8 mouse cellular contexts compared by ENCODE assay signal in genomic region chr5:122731321-122731720, GRCm38 (mm10). TPM values are rescaled to one million over a fixed set of nuclear protein-coding genes. Genes with fewer than 3 reads are reported as not detected.
A peak's percentile ranks its signal among the peaks of the same experiment; 100 is the strongest.
DNase-seq lines count a peak whose midpoint lies in the region; ATAC-seq and TF ChIP-seq lines count a peak whose summit lies in the region.

No protein-coding gene starts in this region.

- DNase-seq in cerebellum, adult 18-20 months = peak; percentile 41 to 66
- DNase-seq in cerebellum, adult 9-11 months = no peak
- DNase-seq in forebrain, postnatal 0 days = no peak
- peak; percentile 61 to 63 for DNase-seq in left cerebral cortex, postnatal 36 days (ENCODE audit: low spot score in 2 of 2)

- intact Hi-C loops in left cerebral cortex, postnatal 36 days (cut with DNase I) = no loop called here

- TF ChIP-seq CTCF in bone marrow, adult 2 months (IDR thresholded peaks at IDR 0.05; ENCODE audit: control insufficient read depth, insufficient read depth, low read length) = peak; percentile 95
- TF ChIP-seq CTCF in forebrain, postnatal 0 days (IDR thresholded peaks at IDR 0.05; ENCODE audit: low read depth) = peak; percentile 69

- no peak overlapping the region for H3K4me3 ChIP-seq in bone marrow, adult 2 months (replicated peaks; ENCODE audit: control insufficient read depth, low read depth, low read length)
- H3K4me3 ChIP-seq in forebrain, postnatal 0 days (ENCODE audit: low read depth, low read length) = no peak overlapping the region
- no peak overlapping the region for H3K4me3 ChIP-seq in intestine, embryonic 15.5 days (replicated peaks)
- H3K4me3 ChIP-seq in stomach, embryonic 15.5 days (replicated peaks) = no peak overlapping the region

- no peak for TF ChIP-seq POLR2A in bone marrow, adult 2 months (IDR thresholded peaks at IDR 0.05; ENCODE audit: borderline replicate concordance, control insufficient read depth, low read depth, low read length)

- no peak overlapping the region for H3K9ac ChIP-seq in forebrain, postnatal 0 days
- H3K9ac ChIP-seq in intestine, embryonic 15.5 days = no peak overlapping the region
- H3K9ac ChIP-seq in stomach, embryonic 15.5 days = no peak overlapping the region

- peaks cover 3% of the 10 kb centered on the region; the same call in 1 of the 2 replicates for H3K4me1 ChIP-seq in bone marrow, adult 2 months (ENCODE audit: control insufficient read depth, insufficient read depth, low read length)
- no peaks in the 10 kb centered on the region for H3K4me1 ChIP-seq in forebrain, postnatal 0 days (ENCODE audit: insufficient read depth)
- peaks cover 9% of the 10 kb centered on the region for H3K4me1 ChIP-seq in intestine, embryonic 15.5 days (replicated peaks)
- H3K4me1 ChIP-seq in stomach, embryonic 15.5 days = peaks cover 17% of the 10 kb centered on the region

- peaks cover 13% of the 10 kb centered on the region; the same call in 1 of the 2 replicates for H3K36me3 ChIP-seq in forebrain, postnatal 0 days (ENCODE audit: insufficient read depth)
- no peaks in the 10 kb centered on the region for H3K36me3 ChIP-seq in intestine, embryonic 15.5 days
- H3K36me3 ChIP-seq in stomach, embryonic 15.5 days = no peaks in the 10 kb centered on the region

- H3K27me3 ChIP-seq in forebrain, postnatal 0 days (ENCODE audit: insufficient read depth, low read length) = no peaks in the 10 kb centered on the region
- no peaks in the 10 kb centered on the region for H3K27me3 ChIP-seq in intestine, embryonic 15.5 days (replicated peaks)
- no peaks in the 10 kb centered on the region for H3K27me3 ChIP-seq in stomach, embryonic 15.5 days (replicated peaks)

- no peaks in the 10 kb centered on the region for H3K9me3 ChIP-seq in forebrain, postnatal 0 days (ENCODE audit: low read length)
- H3K9me3 ChIP-seq in intestine, embryonic 15.5 days = no peaks in the 10 kb centered on the region
- H3K9me3 ChIP-seq in stomach, embryonic 15.5 days = no peaks in the 10 kb centered on the region

- H3K4me2 ChIP-seq in forebrain, postnatal 0 days (ENCODE audit: low read depth) = no peak overlapping the region
- no peak overlapping the region for H3K4me2 ChIP-seq in intestine, embryonic 15.5 days (replicated peaks)
- H3K4me2 ChIP-seq in stomach, embryonic 15.5 days = no peak overlapping the region

- no peak for ATAC-seq in forebrain, postnatal 0 days
- no peak for ATAC-seq in intestine, embryonic 15.5 days
- peak; percentile 60 for ATAC-seq in megakaryocyte-erythroid progenitor cell, adult 5-6 weeks (replicated peaks; ENCODE audit: low FRiP score, low TSS enrichment, poor library complexity, severe bottlenecking)
- ATAC-seq in stomach, embryonic 15.5 days (ENCODE audit: insufficient read depth, low FRiP score, low read depth) = no peak

- WGBS in bone marrow, adult 2 months = 23% methylated on average over 8 of the region's 8 CpGs
- WGBS in forebrain, postnatal 0 days = 70% methylated on average over 8 of the region's 8 CpGs
- WGBS in intestine, embryonic 15.5 days = 70% methylated on average over 8 of the region's 8 CpGs
- 68% methylated on average over 8 of the region's 8 CpGs for WGBS in stomach, embryonic 15.5 days

- peak overlapping the region; percentile 48 for H3K27ac ChIP-seq in bone marrow, adult 2 months (ENCODE audit: control insufficient read depth, insufficient read depth, low read depth, low read length, poor library complexity)
- no peak overlapping the region for H3K27ac ChIP-seq in forebrain, postnatal 0 days (ENCODE audit: low read depth, low read length)
- peak overlapping the region; percentile 38; the same call in 1 of the 2 replicates for H3K27ac ChIP-seq in intestine, embryonic 15.5 days
- peak overlapping the region; percentile 78 for H3K27ac ChIP-seq in stomach, embryonic 15.5 days

RNA-seq across cellular contexts. Expression of gene P2rx4, which starts 24.0 kb away (rescaled TPM):
- polyA plus RNA-seq in bone marrow, adult 2 months (2011; ENCODE audit: insufficient read depth, insufficient read length, low replicate concordance, missing spikeins) = 13.2 and 23.7 TPM in 2 replicates
- total RNA-seq in forebrain, postnatal 0 days (2014; rRNA removed) = 13.2 and 13.6 TPM in 2 replicates
- 10.0 and 11.2 TPM in 2 replicates for polyA plus RNA-seq in forebrain, postnatal 0 days (2015; fragmentation: Nextera tagmentation; extraction: Ambion mirVana)
- 38.2 and 39.6 TPM in 2 replicates for polyA plus RNA-seq in intestine, embryonic 15.5 days (2015; fragmentation: Nextera tagmentation; extraction: Ambion mirVana)
- total RNA-seq in left cerebral cortex, postnatal 36 days (2021) = 10 to 100 TPM; 19.2 to 19.3 TPM
- 15.5 and 29.1 TPM in 2 replicates for total RNA-seq in megakaryocyte-erythroid progenitor cell, adult 5-6 weeks (2014; fragmentation: Nextera tagmentation)
- total RNA-seq in megakaryocyte-erythroid progenitor cell, adult 5-6 weeks (2017) = 5.7 and 8.8 TPM in 2 replicates
- 26.9 and 27.9 TPM in 2 replicates for polyA plus RNA-seq in stomach, embryonic 15.5 days (2015; fragmentation: Nextera tagmentation; extraction: Ambion mirVana)

RNA-seq across cellular contexts. Expression of gene Camkk2, which starts 47.9 kb away (rescaled TPM):
- 15.8 and 31.8 TPM in 2 replicates for polyA plus RNA-seq in bone marrow, adult 2 months (2011; ENCODE audit: insufficient read depth, insufficient read length, low replicate concordance, missing spikeins)
- total RNA-seq in forebrain, postnatal 0 days (2014; rRNA removed) = 89.3 and 106 TPM in 2 replicates
- polyA plus RNA-seq in forebrain, postnatal 0 days (2015; fragmentation: Nextera tagmentation; extraction: Ambion mirVana) = 76.2 and 93.8 TPM in 2 replicates
- 20.5 and 23.8 TPM in 2 replicates for polyA plus RNA-seq in intestine, embryonic 15.5 days (2015; fragmentation: Nextera tagmentation; extraction: Ambion mirVana)
- total RNA-seq in left cerebral cortex, postnatal 36 days (2021) = 100 to 1,000 TPM; 243 to 273 TPM
- 39.0 and 40.9 TPM in 2 replicates for total RNA-seq in megakaryocyte-erythroid progenitor cell, adult 5-6 weeks (2014; fragmentation: Nextera tagmentation)
- total RNA-seq in megakaryocyte-erythroid progenitor cell, adult 5-6 weeks (2017) = 15.8 and 18.4 TPM in 2 replicates
- polyA plus RNA-seq in stomach, embryonic 15.5 days (2015; fragmentation: Nextera tagmentation; extraction: Ambion mirVana) = 23.2 and 25.2 TPM in 2 replicates

Comparison
In these comparisons a context has a peak if more than half of its experiments do, and no peak if none do; other contexts are left out.
1. DNase-seq: peak in cerebellum, adult 18-20 months (2 of 2) and left cerebral cortex, postnatal 36 days (2 of 2); none in cerebellum, adult 9-11 months (single experiment) and forebrain, postnatal 0 days (single experiment).